Mouse (Mus musculus) liver, embryonic 14.5 days (tissue): Measurements from ENCODE around the gene Ang. TPM values are rescaled to one million over a fixed set of nuclear protein-coding genes. Genes with fewer than 3 reads are reported as not detected.

Source experiments
- ATAC-seq: fragments of 200-750 bp; cut with Nextera tagmentation; 2 replicates; pipeline ENCODE4 v1.8.0; 2017; ENCODE audit warnings: moderate number of reproducible peaks, mild to moderate bottlenecking, moderate library complexity; ENCODE audit not compliant: insufficient read depth
- DNase-seq, 3 experiments: peaks; one replicate each; pipeline ENCODE4 v3.0.0-alpha.2; 2012 to 2013; ENCODE audit warnings: low read depth in 3 of 3, low spot score in 3 of 3
- H3K27ac ChIP-seq: fragments of 300-500 bp; sonication (generic); 2 replicates; pipeline ENCODE4 v1.5.1; 2014; ENCODE audit warnings: moderate library complexity, mild to moderate bottlenecking, control low read depth, inconsistent platforms
- H3K27me3 ChIP-seq: fragments of 300-500 bp; sonication (generic); 2 replicates; pipeline ENCODE4 v1.6.1; 2014; ENCODE audit warnings: mild to moderate bottlenecking, low read length, moderate library complexity; ENCODE audit not compliant: control insufficient read depth, insufficient read depth
- H3K36me3 ChIP-seq: fragments of 300-500 bp; sonication (generic); replicated peaks from 2 replicates; pipeline ENCODE4 v1.6.1; 2014; ENCODE audit warnings: low read depth; ENCODE audit not compliant: control insufficient read depth, insufficient read depth
- H3K4me1 ChIP-seq, 2 experiments: fragments of 200-500 bp in 1 of 2; fragments of 300-500 bp in 1 of 2; sonication (generic) in 1 of 2; replicated peaks; 2 replicates each; pipeline ENCODE4 v1.6.1; 2012 to 2014; ENCODE audit warnings: antibody characterized with exemption in 1 of 2, inconsistent platforms in 1 of 2, low read length in 1 of 2; ENCODE audit not compliant: control insufficient read depth in 2 of 2, insufficient read depth in 2 of 2
- H3K4me2 ChIP-seq: fragments of 300-500 bp; sonication (generic); 2 replicates; pipeline ENCODE4 v1.6.1; 2014; ENCODE audit warnings: low read depth, mild to moderate bottlenecking, control low read depth, moderate library complexity
- H3K4me3 ChIP-seq, 2 experiments: fragments of 200-500 bp in 1 of 2; fragments of 300-500 bp in 1 of 2; sonication (generic) in 1 of 2; 2 replicates each; pipeline ENCODE4 v1.5.1; 2012 to 2014; ENCODE audit warnings: low read depth in 2 of 2, low read length in 2 of 2, mild to moderate bottlenecking in 2 of 2, control low read depth in 1 of 2, inconsistent platforms in 1 of 2, moderate library complexity in 1 of 2; ENCODE audit not compliant: insufficient read depth in 1 of 2
- H3K9ac ChIP-seq: fragments of 300-500 bp; sonication (generic); replicated peaks from 2 replicates; pipeline ENCODE4 v1.6.1; 2014; ENCODE audit warnings: mild to moderate bottlenecking, control low read depth, moderate library complexity
- H3K9me3 ChIP-seq: fragments of 300-500 bp; sonication (generic); 2 replicates; pipeline ENCODE4 v1.6.1; 2016; ENCODE audit warnings: low read length, mixed read lengths; ENCODE audit not compliant: control insufficient read depth
- CTCF ChIP-seq: IDR thresholded peaks from 2 replicates; pipeline ENCODE4 v1.5.1; 2016; ENCODE audit warnings: antibody characterized with exemption, low read depth, control low read depth
- EP300 ChIP-seq: IDR thresholded peaks from 2 replicates; pipeline ENCODE4 v1.6.1; 2016; ENCODE audit warnings: antibody characterized with exemption, low read depth
- WGBS: fragments of 180-500 bp; shearing (Covaris S2); extraction: QIAGEN DNeasy Blood & Tissue Kit; methylation state at CpG from one replicate; pipeline ENCODE4 v1.1.7; 2014; ENCODE audit not compliant: insufficient replicate concordance; 5-methylcytosine and 5-hydroxymethylcytosine counted together
- polyA plus RNA-seq, 2 experiments: library from polyadenylated mRNA; depleted of rRNA in 1 of 2; stranded (reverse) in 1 of 2; unstranded in 1 of 2; fragments of >200 nt; fragmentation: Nextera tagmentation in 1 of 2; extraction: Ambion mirVana in 1 of 2; gene quantifications; 2 replicates each; pipeline versions ENCODE4 v1.2.1 to v1.2.3; 2012 to 2014

The Ang gene
- polyA plus RNA-seq (2012; rRNA removed) (3.3 and 3.4 TPM in 2 replicates), polyA plus RNA-seq (2014; fragmentation: Nextera tagmentation; extraction: Ambion mirVana) (5.4 and 7.1 TPM in 2 replicates)

DNA sequence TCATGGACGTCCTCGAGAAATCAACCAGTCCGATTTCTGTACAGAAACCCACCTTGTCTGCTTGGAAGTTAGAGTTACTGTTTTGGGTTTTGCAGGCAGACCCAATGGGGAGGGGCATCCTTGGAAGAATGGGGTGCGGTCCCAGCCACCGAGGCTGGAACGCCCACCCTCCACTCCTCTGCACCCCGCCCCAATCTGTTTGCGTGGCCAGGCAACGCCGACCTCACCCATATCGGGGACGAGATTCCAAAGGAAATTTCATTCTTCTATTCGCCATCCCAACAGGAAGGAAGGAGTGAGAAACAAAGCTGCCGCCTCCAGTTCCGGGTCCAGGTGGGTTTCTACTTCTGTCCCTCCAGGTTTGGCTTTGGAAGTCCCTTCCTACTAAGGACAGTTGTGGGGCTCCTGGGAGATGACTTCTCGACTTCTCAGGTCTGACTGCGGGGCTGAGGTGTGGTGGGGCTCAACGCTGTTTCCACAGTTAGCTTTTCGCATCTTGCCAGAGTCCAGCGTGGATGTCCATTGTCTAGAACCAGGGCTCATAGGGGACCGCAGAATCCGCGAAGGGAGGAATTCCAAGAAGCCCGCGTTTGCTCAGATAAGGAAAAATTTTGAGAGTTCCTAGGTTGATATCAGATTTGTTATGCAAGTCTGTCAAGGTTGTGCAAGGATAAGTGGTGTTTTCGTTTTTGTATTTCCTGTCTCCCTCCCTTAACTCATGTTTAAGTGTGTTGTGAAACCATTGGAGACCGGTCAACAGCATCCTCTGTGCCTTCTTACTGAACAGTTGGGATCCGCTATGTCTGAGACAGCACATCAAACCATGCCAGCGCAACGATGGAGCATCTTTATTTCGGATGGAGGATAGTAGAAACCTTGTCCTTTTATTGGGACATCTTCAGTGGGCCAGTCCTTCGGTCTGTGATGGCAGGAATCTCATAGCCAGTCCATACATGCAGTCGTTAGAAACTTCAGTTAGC is at the start of gene Ang, which contains the start of gene Rnase4:
TSS of gene Ang (plus strand) at position 230 of the 980 bp plus-strand sequence.
TSS of gene Rnase4 (plus strand) at position 157 of the 980 bp plus-strand sequence.
- Histone ChIP-seq H3K9me3 (no peaks in the 10 kb centered on the region), H3K4me2 (peak within 1 kb of the TSS; percentile 96), H3K9ac (peak within 1 kb of the TSS; percentile 69), H3K27me3 (no peaks in the 10 kb centered on the region), H3K36me3 (no peaks in the 10 kb centered on the region), H3K27ac (peak within 1 kb of the TSS; percentile 66), H3K4me1 (peaks cover 11 to 31% of the 10 kb centered on the region in 2 experiments), H3K4me3 (peak within 1 kb of the TSS; percentile 60 to 72)
- 8% methylated on average over 33 of the region's 33 CpGs for WGBS
- DNase-seq (no peak), ATAC-seq (no peak)
- TF ChIP-seq CTCF (no peak), EP300 (no peak)

DNA sequence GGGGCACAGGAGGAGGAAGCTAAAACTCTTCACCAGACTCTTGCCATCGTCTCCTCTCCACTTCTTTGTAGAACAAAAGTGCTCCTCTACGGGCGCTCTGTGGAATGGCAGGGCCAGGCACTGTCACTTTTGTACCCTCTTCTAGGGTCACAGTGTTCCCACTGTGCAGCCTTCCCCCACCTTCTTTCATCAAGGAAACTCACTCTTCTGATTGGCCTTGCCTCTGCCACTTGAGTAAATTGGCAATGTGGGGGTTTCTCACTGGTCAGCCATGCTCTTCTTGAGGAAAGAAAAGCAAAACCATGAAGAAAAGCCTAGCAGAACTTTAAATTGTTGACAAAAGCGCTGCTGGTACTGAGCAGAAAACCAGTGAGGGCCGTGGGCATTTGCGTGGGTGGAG is 49.2 kb upstream of the Ang start, which contains the start of gene Rnase9:
TSS of gene Rnase9 (minus strand) at position 101 of the 400 bp plus-strand sequence.
- Histone ChIP-seq H3K4me1 (peaks cover 0 to 1% of the 10 kb centered on the region in 2 experiments; a peak in 1 of 4 replicates), H3K4me2 (no peak within 1 kb of the TSS), H3K27ac (no peak within 1 kb of the TSS), H3K4me3 (no peak within 1 kb of the TSS), H3K9ac (no peak within 1 kb of the TSS), H3K27me3 (no peaks in the 10 kb centered on the region), H3K36me3 (no peaks in the 10 kb centered on the region), H3K9me3 (no peaks in the 10 kb centered on the region)
- TF ChIP-seq CTCF (no peak), EP300 (no peak)
- ATAC-seq (no peak), DNase-seq (no peak)
- WGBS, result 71% methylated on average over 6 of the region's 6 CpGs

DNA sequence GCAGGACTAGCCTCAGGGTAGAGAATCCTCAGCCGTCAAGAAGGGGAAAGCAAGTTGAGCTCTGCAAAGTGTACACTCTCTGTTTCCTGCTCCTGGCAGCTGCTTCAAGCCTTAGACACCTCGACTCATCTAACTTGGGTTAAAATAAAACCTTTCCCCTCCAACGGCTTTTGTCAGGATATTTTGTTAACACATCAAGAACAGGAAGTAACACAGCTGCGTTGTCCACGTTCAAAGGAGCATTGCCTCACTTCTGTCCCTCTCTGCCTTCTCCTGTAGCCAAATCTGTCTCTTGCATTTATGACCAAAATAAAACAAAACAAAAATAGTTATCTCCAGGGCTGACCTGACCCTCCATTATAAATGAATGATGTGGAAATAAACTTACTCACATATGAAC is 43.1 kb upstream of the Ang start:
- Histone ChIP-seq H3K9me3 (no peaks in the 10 kb centered on the region), H3K9ac (no peak overlapping the region), H3K27ac (no peak overlapping the region), H3K36me3 (no peaks in the 10 kb centered on the region), H3K4me1 (no peaks in the 10 kb centered on the region), H3K4me2 (no peak overlapping the region), H3K27me3 (no peaks in the 10 kb centered on the region), H3K4me3 (no peak overlapping the region)
- ATAC-seq (no peak), DNase-seq (no peak)
- WGBS, result 11% methylated on average over 5 of the region's 5 CpGs
- TF ChIP-seq CTCF (no peak), EP300 (no peak)

DNA sequence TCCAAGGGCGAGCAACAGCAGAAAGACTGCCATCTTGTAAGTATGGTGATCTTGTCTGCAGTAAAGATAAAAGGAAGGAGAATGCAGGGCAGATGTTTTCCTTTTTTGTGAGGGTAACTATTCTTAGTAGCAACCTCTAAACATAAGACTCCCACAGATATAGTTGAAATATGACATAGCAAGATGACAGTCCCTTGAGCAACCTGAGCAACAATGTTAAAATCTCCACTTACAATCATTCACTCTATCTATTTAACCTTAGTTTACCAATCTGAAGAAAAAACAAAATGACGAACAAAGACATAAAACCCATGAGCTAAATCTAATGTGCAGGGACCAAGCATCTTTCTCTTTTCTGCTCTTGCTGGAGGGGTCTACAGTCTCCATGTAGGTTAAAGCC is 40.9 kb upstream of the Ang start, which contains the start of gene Rnase11:
TSS of gene Rnase11 (minus strand) at position 101 of the 400 bp plus-strand sequence.
- H3K4me2 ChIP-seq, result no peak within 1 kb of the TSS
- no peaks in the 10 kb centered on the region for H3K9me3 ChIP-seq
- 42% methylated on average over 2 of the region's 2 CpGs for WGBS
- TF ChIP-seq EP300, result no peak
- no peak for TF ChIP-seq CTCF
- no peaks in the 10 kb centered on the region for H3K27me3 ChIP-seq
- no peak within 1 kb of the TSS for H3K9ac ChIP-seq
- peaks cover 0 to 5% of the 10 kb centered on the region in 2 experiments; a peak in 2 of 4 replicates for H3K4me1 ChIP-seq
- no peak within 1 kb of the TSS for H3K27ac ChIP-seq
- ATAC-seq (no peak), DNase-seq (no peak)
- H3K4me3 ChIP-seq, result no peak within 1 kb of the TSS
- H3K36me3 ChIP-seq, result no peaks in the 10 kb centered on the region

DNA sequence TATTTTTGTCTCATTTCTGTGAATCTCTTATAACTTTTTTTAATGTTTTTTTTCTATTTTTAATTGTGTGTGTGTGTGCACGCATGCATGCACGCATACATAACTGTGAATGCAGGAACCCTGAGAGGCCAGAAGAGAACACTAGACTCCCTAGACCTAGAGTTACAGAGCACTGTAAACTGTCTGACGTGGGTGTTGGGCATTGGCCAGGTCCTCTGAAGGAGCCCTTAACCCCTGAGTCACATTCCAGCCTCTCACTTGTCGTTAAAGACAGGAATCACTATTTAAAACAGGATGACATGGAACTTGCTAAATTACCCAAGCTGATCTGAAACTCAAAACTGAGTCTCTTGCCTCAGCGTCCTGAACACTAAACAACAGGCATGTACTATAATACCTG is 39.0 kb upstream of the Ang start:
- no peak overlapping the region for H3K9ac ChIP-seq
- ATAC-seq, result no peak
- H3K9me3 ChIP-seq, result no peaks in the 10 kb centered on the region
- no peak for DNase-seq
- peaks cover 0 to 5% of the 10 kb centered on the region in 2 experiments; a peak in 2 of 4 replicates for H3K4me1 ChIP-seq
- TF ChIP-seq CTCF (no peak), EP300 (no peak)
- no peak overlapping the region for H3K27ac ChIP-seq
- no peak overlapping the region for H3K4me3 ChIP-seq
- H3K4me2 ChIP-seq, result no peak overlapping the region
- WGBS, result 58% methylated on average over 5 of the region's 5 CpGs
- H3K27me3 ChIP-seq, result no peaks in the 10 kb centered on the region
- H3K36me3 ChIP-seq, result no peaks in the 10 kb centered on the region
